Mouse (Mus musculus) bone marrow, adult 2 months (tissue): ENCODE results near the gene Rab39. TPM values are rescaled to one million over a fixed set of nuclear protein-coding genes. Genes with fewer than 3 reads are reported as not detected.

ENCODE experiments used
- H3K27ac ChIP-seq: fragments of 200-500 bp; 2 replicates; pipeline ENCODE4 v1.5.1; 2012; ENCODE audit warnings: low read depth, mild to moderate bottlenecking, control low read depth, inconsistent platforms, low read length; ENCODE audit not compliant: control insufficient read depth, poor library complexity, insufficient read depth
- H3K4me1 ChIP-seq: fragments of 200-500 bp; 2 replicates; pipeline ENCODE4 v1.6.1; 2011; ENCODE audit warnings: low read length; ENCODE audit not compliant: control insufficient read depth, insufficient read depth
- H3K4me3 ChIP-seq: fragments of 200-500 bp; replicated peaks from 2 replicates; pipeline ENCODE3; 2011; ENCODE audit warnings: mild to moderate bottlenecking, low read depth, low read length, control low read depth; ENCODE audit not compliant: control insufficient read depth
- CTCF ChIP-seq: fragments of 200-500 bp; IDR thresholded peaks from 2 replicates; pipeline ENCODE4 v1.5.1; 2011; ENCODE audit warnings: low read length, control low read depth; ENCODE audit not compliant: control insufficient read depth, insufficient read depth
- POLR2A ChIP-seq: fragments of 200-500 bp; IDR thresholded peaks from 2 replicates; pipeline ENCODE4 v1.6.1; 2011; ENCODE audit warnings: low read depth, mild to moderate bottlenecking, control low read depth, low read length, borderline replicate concordance; ENCODE audit not compliant: control insufficient read depth
- WGBS: fragments of 180-500 bp; shearing (Covaris S2); methylation state at CpG from one replicate; pipeline ENCODE4 v1.1.7; 2018; 5-methylcytosine and 5-hydroxymethylcytosine counted together
- polyA plus RNA-seq: library from polyadenylated mRNA; stranded (reverse); fragments of >200 nt; gene quantifications from 2 replicates; pipeline ENCODE4 v1.2.4, GENCODE M21; 2011; ENCODE audit warnings: low replicate concordance; ENCODE audit not compliant: missing spikeins, insufficient read depth, insufficient read length

Rab39 gene
- polyA plus RNA-seq, 1 experiment = not detected

DNA sequence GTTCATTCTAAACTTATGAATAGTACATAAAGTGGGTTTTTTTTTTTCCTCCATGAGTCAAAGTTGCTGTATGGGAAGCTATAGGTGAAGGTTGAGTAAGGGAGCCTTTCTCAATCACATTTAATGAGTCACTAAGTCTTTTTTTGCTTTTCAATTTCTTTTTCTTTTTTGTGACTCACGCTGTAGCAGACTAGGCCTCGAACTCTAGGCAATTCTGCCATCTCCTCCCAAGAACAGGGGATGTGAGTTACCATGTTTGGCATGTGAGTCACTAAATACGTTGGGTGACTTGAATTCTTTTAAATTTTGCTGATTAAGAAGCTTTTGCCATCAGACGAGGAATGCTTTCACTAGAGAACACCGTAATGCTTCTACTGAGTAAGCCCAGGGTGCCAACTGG is 10.2 kb downstream of the Rab39 start:
- TF ChIP-seq CTCF = no peak
- no peak for TF ChIP-seq POLR2A
- H3K4me1 ChIP-seq = no peaks in the 10 kb centered on the region
- H3K4me3 ChIP-seq = no peak overlapping the region
- H3K27ac ChIP-seq = no peak overlapping the region
- 77% methylated on average over 5 of the region's 5 CpGs for WGBS

DNA sequence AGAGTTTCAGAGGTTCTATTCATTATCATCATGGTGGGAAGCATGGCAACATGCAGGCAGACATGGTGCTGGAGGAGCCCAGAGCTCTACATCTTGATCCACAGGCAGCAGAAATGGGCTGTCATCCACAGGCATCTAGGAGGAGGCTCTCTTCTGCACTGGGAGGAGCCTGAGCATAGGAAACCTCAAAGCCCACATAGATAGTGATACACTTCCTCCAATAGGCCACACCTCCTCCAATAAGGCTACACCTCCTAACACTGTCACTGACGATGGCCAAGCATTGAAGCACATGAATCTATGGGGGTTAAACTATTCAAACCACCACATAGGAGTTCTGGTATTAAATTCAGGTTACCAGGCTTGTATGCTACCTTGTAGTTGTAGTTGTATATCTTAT is 12.3 kb downstream of the Rab39 start:
- WGBS = 3% methylated on average over 1 of the region's 1 CpGs
- no peak for TF ChIP-seq POLR2A
- no peak for TF ChIP-seq CTCF
- Histone ChIP-seq H3K27ac (no peak overlapping the region), H3K4me1 (no peaks in the 10 kb centered on the region), H3K4me3 (no peak overlapping the region)

DNA sequence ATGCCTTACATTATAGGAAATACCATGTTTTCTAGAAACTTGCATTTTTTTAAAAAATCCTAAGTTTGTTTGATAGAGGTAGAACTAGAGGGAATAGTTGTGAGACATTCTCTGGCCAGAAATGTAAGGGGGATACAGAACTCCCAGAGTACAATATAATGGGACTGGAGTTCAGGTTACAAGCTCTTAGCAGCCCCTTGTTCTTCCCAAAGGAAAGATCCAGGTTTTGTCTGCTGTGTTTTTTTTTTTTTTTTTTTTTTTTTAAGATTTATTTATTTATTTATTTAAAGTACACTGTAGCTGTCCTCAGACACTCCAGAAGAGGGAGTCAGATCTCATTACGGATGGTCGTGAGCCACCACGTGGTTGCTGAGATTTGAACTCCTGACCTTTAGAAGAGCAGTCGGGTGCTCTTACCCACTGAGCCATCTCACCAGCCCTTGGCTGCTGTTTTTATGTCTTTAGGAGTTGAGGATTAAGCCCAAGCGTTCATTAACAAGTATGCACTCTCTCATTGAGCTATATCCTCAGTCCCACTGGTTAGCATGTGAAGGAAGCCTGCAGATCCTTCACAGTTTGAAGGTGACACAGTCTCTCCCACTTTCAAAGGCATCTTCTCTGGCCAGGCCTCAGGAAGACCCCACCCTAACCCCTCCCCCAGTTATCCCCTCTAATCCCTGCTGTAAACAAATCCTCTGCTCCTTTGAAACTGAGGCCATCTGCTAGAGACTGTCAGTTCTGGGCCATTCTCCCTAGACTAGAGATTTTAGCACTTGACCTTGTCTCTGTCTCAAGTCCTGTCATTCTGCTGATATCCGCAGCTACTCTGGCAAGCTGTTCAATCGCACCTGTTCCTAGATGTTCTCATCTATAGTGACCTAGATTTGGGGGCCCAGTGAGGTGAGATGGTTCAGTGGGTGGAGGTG is 14.0 kb downstream of the Rab39 start:
- no peak overlapping the region for H3K4me3 ChIP-seq
- no peaks in the 10 kb centered on the region for H3K4me1 ChIP-seq
- no peak overlapping the region for H3K27ac ChIP-seq
- 73% methylated on average over 7 of the region's 7 CpGs for WGBS
- TF ChIP-seq POLR2A (no peak), CTCF (no peak)

DNA sequence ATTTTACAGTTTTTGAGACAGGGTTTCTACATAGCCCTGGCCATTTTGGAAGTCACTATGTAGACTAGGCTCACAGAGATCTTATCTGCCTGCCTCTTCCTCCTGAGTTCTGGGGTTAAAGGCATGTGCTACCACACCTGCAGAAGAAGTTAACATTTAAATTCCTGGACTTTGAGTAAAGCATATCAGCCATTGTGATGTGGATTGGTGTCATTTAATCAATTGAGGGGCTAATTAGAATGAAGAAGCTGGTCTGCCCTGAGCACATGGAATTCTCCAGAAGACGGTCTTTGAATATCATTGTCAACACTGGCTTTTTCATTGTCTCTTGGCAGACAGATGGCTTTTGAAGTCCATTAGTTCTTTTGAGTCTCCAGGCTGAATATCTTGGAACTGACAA is 25.2 kb downstream of the Rab39 start:
- Histone ChIP-seq H3K4me3 (no peak overlapping the region), H3K27ac (no peak overlapping the region), H3K4me1 (no peaks in the 10 kb centered on the region)
- 86% methylated on average over 1 of the region's 1 CpGs for WGBS
- no peak for TF ChIP-seq CTCF
- no peak for TF ChIP-seq POLR2A

DNA sequence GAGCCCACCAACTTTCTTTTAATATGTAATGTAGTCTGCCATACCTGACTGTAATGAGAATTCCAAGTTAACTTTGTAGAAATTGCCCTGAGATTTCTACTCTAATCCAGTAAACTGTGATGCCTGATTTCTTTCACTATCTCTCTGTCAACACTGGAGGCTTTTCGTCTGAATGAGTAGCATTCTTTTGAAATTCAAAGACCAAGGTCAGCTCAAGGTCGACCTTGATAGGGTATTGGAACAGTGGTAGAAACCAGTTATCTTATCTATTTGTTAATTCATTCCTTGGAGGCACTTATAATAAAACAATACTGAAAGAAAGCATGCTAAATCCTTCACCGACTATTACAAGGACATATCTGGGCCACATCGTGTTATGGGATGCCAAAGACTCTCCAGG is 29.1 kb downstream of the Rab39 start:
- TF ChIP-seq POLR2A (no peak), CTCF (no peak)
- WGBS = 68% methylated on average over 4 of the region's 4 CpGs
- H3K4me3 ChIP-seq = no peak overlapping the region
- H3K4me1 ChIP-seq = no peaks in the 10 kb centered on the region
- no peak overlapping the region for H3K27ac ChIP-seq

DNA sequence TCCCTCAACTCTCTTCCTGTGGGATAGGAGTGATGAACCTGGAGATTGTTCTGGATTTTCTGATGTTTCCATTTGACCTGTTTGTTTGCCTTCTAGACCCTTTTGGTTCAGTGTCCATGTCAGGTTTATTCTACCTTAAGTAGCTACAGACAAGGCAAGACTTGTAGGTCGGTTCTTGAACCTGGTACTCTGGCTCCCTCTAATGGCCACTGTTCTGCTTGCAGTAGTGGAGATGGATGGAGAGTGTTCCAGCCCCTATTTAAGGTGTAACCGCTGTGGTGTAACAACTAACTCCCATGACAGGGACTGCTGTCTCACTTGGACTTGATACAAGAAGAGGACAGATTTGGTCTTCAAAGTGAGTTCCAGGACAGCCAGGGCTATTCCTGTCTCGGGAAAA is 32.5 kb downstream of the Rab39 start:
- peak; percentile 75 for TF ChIP-seq CTCF
- TF ChIP-seq POLR2A = no peak
- Histone ChIP-seq H3K4me1 (no peaks in the 10 kb centered on the region), H3K4me3 (no peak overlapping the region), H3K27ac (no peak overlapping the region)
- whole genome bisulfite sequencing = 19% methylated on average over 3 of the region's 3 CpGs

DNA sequence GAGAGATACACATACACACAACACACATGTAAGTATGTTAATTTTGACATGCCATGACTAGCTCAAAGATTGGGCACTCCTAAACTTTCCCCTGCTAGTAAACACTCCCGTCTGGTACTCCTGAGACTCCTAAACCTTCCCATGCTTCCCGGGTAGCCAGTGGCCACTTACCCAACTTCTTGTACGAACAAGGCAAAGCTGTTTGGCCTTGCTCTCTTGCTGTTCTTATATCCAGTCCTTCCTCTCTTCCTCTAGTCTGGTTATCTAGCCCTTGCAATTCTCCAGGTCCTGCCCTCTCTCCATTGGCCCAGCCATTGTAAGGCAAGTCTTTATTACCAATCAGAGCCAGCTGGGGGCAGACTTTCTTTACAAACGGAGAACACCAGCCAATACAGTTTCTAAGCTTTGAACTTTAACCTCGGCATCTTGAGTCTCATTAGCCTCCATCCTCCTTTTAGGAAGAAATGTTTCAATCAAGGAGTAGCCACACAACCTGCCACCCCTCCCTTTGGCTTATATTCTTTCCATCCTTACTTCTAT is 36.3 kb downstream of the Rab39 start, which contains the start of gene Cul5:
Cul5 (minus strand) TSS at position 335 of the 540 bp plus-strand sequence.
- TF ChIP-seq CTCF (no peak), POLR2A (no peak)
- Histone ChIP-seq H3K4me1 (peaks cover 2% of the 10 kb centered on the region; the same call in 1 of the 2 replicates), H3K4me3 (no peak within 1 kb of the TSS), H3K27ac (no peak within 1 kb of the TSS)
- WGBS = 42% methylated on average over 5 of the region's 5 CpGs

DNA sequence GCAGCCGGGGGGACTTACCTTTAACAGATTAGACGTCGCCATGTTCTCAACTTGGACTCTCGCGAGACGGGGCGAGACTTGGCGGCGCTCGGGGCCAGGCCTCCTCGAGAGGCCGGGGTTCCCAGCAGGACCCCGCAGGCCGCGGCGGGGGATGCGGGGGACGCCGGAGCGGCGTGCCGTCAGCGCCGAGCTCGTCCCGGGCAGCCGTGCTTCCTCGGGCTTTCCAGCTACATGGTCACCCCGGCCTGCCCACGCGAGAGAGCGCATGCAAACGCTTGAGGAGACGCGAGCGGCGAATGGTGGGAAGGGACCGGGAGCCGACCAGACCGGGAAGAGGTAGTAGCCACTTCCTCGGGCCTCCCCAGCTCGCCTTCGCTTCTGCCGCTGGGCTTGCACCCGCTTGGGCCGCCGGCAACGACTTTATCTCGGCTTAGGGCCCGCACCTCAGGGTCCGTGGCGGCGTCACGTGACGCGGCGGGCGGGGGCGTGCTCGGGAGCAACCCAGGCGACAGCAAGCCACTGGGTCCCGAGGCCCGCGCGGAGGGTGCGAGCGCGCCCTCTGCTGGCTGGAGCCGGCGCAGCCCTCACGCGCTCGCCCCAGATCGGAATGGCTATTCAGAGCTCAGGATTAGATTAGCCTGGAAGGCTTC is 38.9 kb downstream of the Rab39 start:
- H3K27ac ChIP-seq = peak overlapping the region; percentile 88
- WGBS = under 1% methylated on average over 74 of the region's 74 CpGs
- peak overlapping the region; percentile 88 for H3K4me3 ChIP-seq
- peaks cover 2% of the 10 kb centered on the region; the same call in 1 of the 2 replicates for H3K4me1 ChIP-seq
- TF ChIP-seq CTCF (peak; percentile 90), POLR2A (peak; percentile 55; the same call in 1 of the 2 replicates)
